Mouse (Mus musculus): ENCODE data around the gene Smbd1. TPM values are rescaled to one million over a fixed set of nuclear protein-coding genes. Genes with fewer than 3 reads are reported as not detected.

Gene Smbd1
- total and polyA plus RNA-seq, 3 experiments: not detected

DNA sequence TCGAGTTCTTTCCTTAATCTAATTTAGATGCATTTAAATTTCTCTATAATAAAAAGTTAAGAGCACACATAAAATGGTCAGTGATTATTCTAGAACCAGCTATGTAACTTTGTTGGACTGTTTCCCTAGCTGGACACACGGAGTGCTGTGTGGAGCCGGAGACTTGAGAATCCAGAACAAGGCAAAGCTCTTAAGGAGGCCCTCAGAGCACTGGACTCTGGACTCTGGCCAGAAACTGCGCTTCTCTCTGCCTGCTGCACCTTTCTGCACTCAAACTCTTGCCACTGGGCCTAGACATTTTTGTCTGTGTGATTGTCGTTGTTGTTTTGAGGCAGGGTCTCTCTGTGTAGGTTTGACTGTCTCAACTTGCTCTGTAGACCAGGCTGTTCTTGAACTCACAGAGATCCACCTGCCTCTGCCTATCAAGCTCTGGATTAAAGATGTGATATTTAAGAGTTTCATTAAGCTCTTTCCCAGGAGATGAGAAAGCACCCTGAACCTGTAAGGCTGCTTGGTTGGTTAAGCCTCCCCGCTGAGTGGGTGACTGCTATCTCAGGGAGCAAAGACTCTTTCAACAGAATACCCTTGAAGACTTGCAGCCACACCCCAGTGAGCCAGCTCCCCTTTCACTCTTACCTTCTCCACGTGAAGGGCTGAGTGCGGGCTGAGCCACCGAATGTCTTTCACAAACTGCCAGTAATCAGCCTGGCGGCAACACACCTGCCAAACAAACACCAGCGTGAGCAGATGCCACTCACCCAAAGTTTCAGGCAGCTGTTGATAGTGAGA is 39.0 kb upstream of the Smbd1 start:
- no peak for TF ChIP-seq ZC3H11A (IDR thresholded peaks at IDR 0.05; ENCODE audit: low read depth, low read length)
- DNase-seq (ENCODE audit: extremely low read depth): no peak
- Histone ChIP-seq H3K79me2 (replicated peaks; ENCODE audit: control insufficient read depth, extremely low read depth, insufficient read depth, poor library complexity, severe bottlenecking) (no peaks in the 10 kb centered on the region), H3K4me3 (replicated peaks in 1 of 3; ENCODE audit: low read depth in 2 of 3, low read length in 2 of 3, poor library complexity in 1 of 3) (no peak overlapping the region), H3K9ac (ENCODE audit: insufficient read depth, low read depth) (no peak overlapping the region), H3K4me2 (ENCODE audit: insufficient read depth, low read depth, poor library complexity, severe bottlenecking) (no peak overlapping the region), H3K27ac (ENCODE audit: insufficient read depth, low read depth) (no peak overlapping the region), H3K9me3 (replicated peaks; ENCODE audit: low read length) (no peaks in the 10 kb centered on the region), H3K36me3 (replicated peaks in 1 of 2; ENCODE audit: control insufficient read depth in 1 of 2, insufficient read depth in 1 of 2, low read length in 1 of 2) (peaks cover 24 to 75% of the 10 kb centered on the region in 2 experiments), H3K27me3 (replicated peaks) (no peaks in the 10 kb centered on the region), H3K4me1 (ENCODE audit: control insufficient read depth in 1 of 2, insufficient read depth in 2 of 2) (peaks cover 2 to 8% of the 10 kb centered on the region in 2 experiments; a peak in 2 of 4 replicates)
- in situ Hi-C loops (cut with MboI; ENCODE audit: low pct_ligation_motif_present, low pct_unique_long_range_greater_than_20kb, low sequenced_read_pairs) (no loop called here), dilution Hi-C loops (cut with MboI; ENCODE audit: extremely low pct_ligation_motif_present, extremely low pct_unique_long_range_greater_than_20kb, low sequenced_read_pairs) (no loop called here)

DNA sequence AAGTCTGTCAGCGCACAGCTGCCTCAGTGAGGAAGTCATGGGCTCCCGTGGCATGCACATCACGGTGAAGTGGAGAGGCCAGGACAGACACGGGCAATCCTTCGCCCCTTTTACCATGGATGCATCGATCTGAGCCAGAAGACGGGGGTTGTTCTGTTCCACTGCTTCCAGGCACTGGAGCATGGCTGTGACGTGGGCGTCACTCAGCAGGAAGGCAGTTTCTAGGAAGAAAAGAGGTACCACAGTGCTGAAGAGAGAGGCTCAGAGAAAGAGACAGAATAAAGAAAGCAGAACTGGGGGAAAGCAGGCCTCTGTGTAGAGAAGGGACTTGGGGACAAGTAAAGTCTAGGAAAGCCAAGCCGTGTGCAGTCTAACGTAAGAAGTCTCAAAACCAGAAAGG is 36.8 kb upstream of the Smbd1 start:
- Histone ChIP-seq H3K4me3 (replicated peaks in 1 of 3; ENCODE audit: low read depth in 2 of 3, low read length in 2 of 3, poor library complexity in 1 of 3) (no peak overlapping the region), H3K36me3 (replicated peaks in 1 of 2; ENCODE audit: control insufficient read depth in 1 of 2, insufficient read depth in 1 of 2, low read length in 1 of 2) (peaks cover 31 to 83% of the 10 kb centered on the region in 2 experiments), H3K9ac (ENCODE audit: insufficient read depth, low read depth) (no peak overlapping the region), H3K9me3 (replicated peaks; ENCODE audit: low read length) (no peaks in the 10 kb centered on the region), H3K27ac (ENCODE audit: insufficient read depth, low read depth) (no peak overlapping the region), H3K79me2 (replicated peaks; ENCODE audit: control insufficient read depth, extremely low read depth, insufficient read depth, poor library complexity, severe bottlenecking) (no peaks in the 10 kb centered on the region), H3K27me3 (replicated peaks) (no peaks in the 10 kb centered on the region), H3K4me1 (ENCODE audit: control insufficient read depth in 1 of 2, insufficient read depth in 2 of 2) (no peaks in the 10 kb centered on the region), H3K4me2 (ENCODE audit: insufficient read depth, low read depth, poor library complexity, severe bottlenecking) (no peak overlapping the region)
- dilution Hi-C loops (cut with MboI; ENCODE audit: extremely low pct_ligation_motif_present, extremely low pct_unique_long_range_greater_than_20kb, low sequenced_read_pairs): no loop called here
- DNase-seq (ENCODE audit: extremely low read depth): no peak
- in situ Hi-C loops (cut with MboI; ENCODE audit: low pct_ligation_motif_present, low pct_unique_long_range_greater_than_20kb, low sequenced_read_pairs): no loop called here
- TF ChIP-seq PAX5 (IDR thresholded peaks at IDR 0.05; ENCODE audit: low read length) (no peak), BHLHE40 (IDR thresholded peaks at IDR 0.05; ENCODE audit: low read depth, low read length) (no peak), MAZ (IDR thresholded peaks at IDR 0.05; ENCODE audit: low read depth, low read length) (no peak), ZC3H11A (IDR thresholded peaks at IDR 0.05; ENCODE audit: low read depth, low read length) (no peak), SMC3 (IDR thresholded peaks at IDR 0.05; ENCODE audit: low read depth, low read length) (no peak), MAFK (IDR thresholded peaks at IDR 0.05; ENCODE audit: insufficient replicate concordance, low read length) (no peak), MXI1 (IDR thresholded peaks at IDR 0.05; ENCODE audit: low read depth, low read length) (no peak), GABPA (IDR thresholded peaks at IDR 0.05; ENCODE audit: insufficient replicate concordance, low read depth, low read length) (no peak), TCF12 (IDR thresholded peaks at IDR 0.05; ENCODE audit: low read depth, low read length) (no peak), ZMIZ1 (IDR thresholded peaks at IDR 0.05; ENCODE audit: low read depth, low read length) (no peak), CHD1 (IDR thresholded peaks at IDR 0.05; ENCODE audit: low read depth, low read length) (no peak), TBP (conservative IDR thresholded peaks at IDR 0.05; ENCODE audit: low read depth, low read length) (no peak), POLR2A (IDR thresholded peaks at IDR 0.05; ENCODE audit: low read depth, low read length) (no peak), RAD21 (IDR thresholded peaks at IDR 0.05; ENCODE audit: low read depth, low read length) (no peak)
